ENCODE assay signal across 11 mouse cellular contexts in genomic region chr7:128282532-128283244, GRCm38 (mm10). TPM values are rescaled to one million over a fixed set of nuclear protein-coding genes. Genes with fewer than 3 reads are reported as not detected.
DNase-seq lines count a peak whose midpoint lies in the region; ATAC-seq and TF ChIP-seq lines count a peak whose summit lies in the region.
"Had no signal": no experiment of that assay in that cellular context is flagged by ENCODE, and none has a peak within 500 bp of the region (broad histone marks: within the 10 kb centered on the region; RNA-seq: fewer than 3 reads in every experiment).

No protein-coding gene starts in this region.

- no peak for TF ChIP-seq EP300 in liver, postnatal 0 days (IDR thresholded peaks at IDR 0.05; ENCODE audit: low read depth)

- peak overlapping the region; percentile 67 for H3K27ac ChIP-seq in liver, embryonic 12.5 days
- no peak overlapping the region for H3K27ac ChIP-seq in liver, postnatal 0 days (ENCODE audit: low read depth)
- H3K27ac ChIP-seq: hindbrain, embryonic 15.5 days had no signal

- peaks cover 56% of the 10 kb centered on the region for H3K4me1 ChIP-seq in liver, embryonic 12.5 days
- 0 out of 2 replicates have a peak, but pooled peaks cover 2% of the 10 kb centered on the region for H3K4me1 ChIP-seq in liver, postnatal 0 days (ENCODE audit: insufficient read depth)

- H3K27me3 ChIP-seq in liver, embryonic 12.5 days (replicated peaks) = no peaks in the 10 kb centered on the region
- no peaks in the 10 kb centered on the region for H3K27me3 ChIP-seq in liver, postnatal 0 days (ENCODE audit: insufficient read depth, low read length)
- H3K27me3 ChIP-seq: hindbrain, embryonic 15.5 days had no signal

- no peak overlapping the region for H3K4me3 ChIP-seq in liver, embryonic 12.5 days
- H3K4me3 ChIP-seq in liver, postnatal 0 days (ENCODE audit: low read depth, low read length) = no peak overlapping the region
- H3K4me3 ChIP-seq: hindbrain, embryonic 15.5 days had no signal

- peaks cover 91% of the 10 kb centered on the region for H3K36me3 ChIP-seq in liver, embryonic 12.5 days
- H3K36me3 ChIP-seq in liver, postnatal 0 days (replicated peaks; ENCODE audit: insufficient read depth, low read length) = peaks cover 51% of the 10 kb centered on the region

- WGBS in liver, embryonic 12.5 days (ENCODE audit: insufficient replicate concordance) = 71% methylated on average over 7 of the region's 7 CpGs
- 70% methylated on average over 7 of the region's 7 CpGs for WGBS in liver, postnatal 0 days (ENCODE audit: insufficient replicate concordance)

- no peak for TF ChIP-seq CTCF in liver, postnatal 0 days (IDR thresholded peaks at IDR 0.05; ENCODE audit: low read depth)

- no peak overlapping the region for H3K9ac ChIP-seq in liver, embryonic 12.5 days
- H3K9ac ChIP-seq in liver, postnatal 0 days (replicated peaks) = no peak overlapping the region
- H3K9ac ChIP-seq: hindbrain, embryonic 15.5 days had no signal

- ATAC-seq in liver, embryonic 12.5 days = no peak
- ATAC-seq in liver, postnatal 0 days = no peak
- ATAC-seq in megakaryocyte progenitor cell, adult 5-6 weeks (replicated peaks; ENCODE audit: poor library complexity) = peak; percentile 69

- no peak for DNase-seq in liver, postnatal 0 days
- DNase-seq in adipocyte (ENCODE audit: low spot score) = peak; percentile 33
- DNase-seq in embryo, embryonic 11 days = peak; percentile 75
- no peak for DNase-seq in cerebellum, adult 9-10 months
- DNase-seq in spleen, adult 12 weeks (ENCODE audit: low spot score) = no peak
- DNase-seq: cerebellum, postnatal 25 days had no signal

- no peaks in the 10 kb centered on the region for H3K9me3 ChIP-seq in liver, embryonic 12.5 days (replicated peaks)
- H3K9me3 ChIP-seq in liver, postnatal 0 days (ENCODE audit: low read length) = no peaks in the 10 kb centered on the region
- H3K9me3 ChIP-seq: hindbrain, embryonic 15.5 days had no signal

- no peak overlapping the region for H3K4me2 ChIP-seq in liver, embryonic 12.5 days
- H3K4me2 ChIP-seq in liver, postnatal 0 days (ENCODE audit: low read depth, low read length) = no peak overlapping the region
- H3K4me2 ChIP-seq: hindbrain, embryonic 15.5 days had no signal

RNA-seq across cellular contexts. Expression of gene BC017158, which starts 15.3 kb away (rescaled TPM):
- polyA plus RNA-seq in liver, embryonic 12.5 days (2016; fragmentation: Nextera tagmentation; extraction: Ambion mirVana) = 26.3 and 29.4 TPM in 2 replicates
- polyA plus RNA-seq in liver, postnatal 0 days (2015; fragmentation: Nextera tagmentation; extraction: Ambion mirVana) = 9.4 and 9.6 TPM in 2 replicates
- 34.2 and 39.5 TPM in 2 replicates for total RNA-seq in megakaryocyte progenitor cell, adult 5-6 weeks (2015)
- 20.5 and 25.3 TPM in 2 replicates for total RNA-seq in megakaryocyte progenitor cell, adult 5-6 weeks (2017)

RNA-seq across cellular contexts. Expression of gene Slc5a2, which starts 17.2 kb away (rescaled TPM):
- 2.0 and 2.1 TPM in 2 replicates for polyA plus RNA-seq in liver, embryonic 12.5 days (2016; fragmentation: Nextera tagmentation; extraction: Ambion mirVana)
- polyA plus RNA-seq in liver, postnatal 0 days (2015; fragmentation: Nextera tagmentation; extraction: Ambion mirVana) = 1.3 and 1.8 TPM in 2 replicates
- total RNA-seq in megakaryocyte progenitor cell, adult 5-6 weeks (2015) = not detected in 2 replicates
- not detected in 2 replicates for total RNA-seq in megakaryocyte progenitor cell, adult 5-6 weeks (2017)
- total RNA-seq: left cerebral cortex, postnatal 25 days had no signal
- polyA plus RNA-seq: hindbrain, embryonic 15.5 days; large intestine, adult 2 months had no signal

RNA-seq across cellular contexts. Expression of gene Tgfb1i1, which starts 36.1 kb away (rescaled TPM):
- 22.3 and 25.1 TPM in 2 replicates for polyA plus RNA-seq in liver, embryonic 12.5 days (2016; fragmentation: Nextera tagmentation; extraction: Ambion mirVana)
- 10.1 and 10.4 TPM in 2 replicates for polyA plus RNA-seq in liver, postnatal 0 days (2015; fragmentation: Nextera tagmentation; extraction: Ambion mirVana)
- total RNA-seq in megakaryocyte progenitor cell, adult 5-6 weeks (2015) = 0.44 and 0.54 TPM in 2 replicates
- not detected in 2 replicates for total RNA-seq in megakaryocyte progenitor cell, adult 5-6 weeks (2017)

RNA-seq across cellular contexts. Expression of gene 9130023H24Rik, which starts 44.9 kb away (rescaled TPM):
- 2.9 and 3.1 TPM in 2 replicates for polyA plus RNA-seq in liver, embryonic 12.5 days (2016; fragmentation: Nextera tagmentation; extraction: Ambion mirVana)
- polyA plus RNA-seq in liver, postnatal 0 days (2015; fragmentation: Nextera tagmentation; extraction: Ambion mirVana) = 1.7 and 2.2 TPM in 2 replicates
- total RNA-seq in megakaryocyte progenitor cell, adult 5-6 weeks (2015) = 4.3 TPM in 2 replicates
- 4.7 and 7.2 TPM in 2 replicates for total RNA-seq in megakaryocyte progenitor cell, adult 5-6 weeks (2017)

RNA-seq across cellular contexts. Expression of gene Armc5, which starts 45.5 kb away (rescaled TPM):
- 12.7 and 12.8 TPM in 2 replicates for polyA plus RNA-seq in liver, embryonic 12.5 days (2016; fragmentation: Nextera tagmentation; extraction: Ambion mirVana)
- polyA plus RNA-seq in liver, postnatal 0 days (2015; fragmentation: Nextera tagmentation; extraction: Ambion mirVana) = 5.4 and 5.6 TPM in 2 replicates
- total RNA-seq in megakaryocyte progenitor cell, adult 5-6 weeks (2015) = 6.9 and 7.1 TPM in 2 replicates
- total RNA-seq in megakaryocyte progenitor cell, adult 5-6 weeks (2017) = 9.5 and 11.8 TPM in 2 replicates

Comparison
In these comparisons a context has a peak if more than half of its experiments do, and no peak if none do; other contexts are left out.
1. DNase-seq: peak in adipocyte (single experiment) and embryo, embryonic 11 days (single experiment); none in liver, postnatal 0 days (single experiment), cerebellum, adult 9-10 months (single experiment) and spleen, adult 12 weeks (single experiment).